In genomic region chr14:119980698-119981235, GRCm38 (mm10) we compare ENCODE assay signal across 14 mouse cellular contexts.
DNase-seq lines count a peak whose midpoint lies in the region; ATAC-seq lines count a peak whose summit lies in the region.
"Had no signal": no experiment of that assay in that cellular context is flagged by ENCODE, and none has a peak within 500 bp of the region (broad histone marks: within the 10 kb centered on the region; RNA-seq: fewer than 3 reads in every experiment).

No protein-coding gene starts in this region.

- 0 out of 2 replicates have a peak, but pooled peaks have one; percentile 51 for ATAC-seq in hindbrain, embryonic 11.5 days (ENCODE audit: low FRiP score)
- no peak for ATAC-seq in hindbrain, embryonic 13.5 days (ENCODE audit: low FRiP score)
- ATAC-seq in limb, embryonic 11.5 days (ENCODE audit: insufficient number of reproducible peaks, low FRiP score, low TSS enrichment, low read depth), result 0 out of 2 replicates have a peak, but pooled peaks have one; percentile 35
- peak; percentile 92 for ATAC-seq in forebrain, embryonic 15.5 days (replicated peaks)
- peak; percentile 51; the same call in 1 of the 2 replicates for ATAC-seq in midbrain, embryonic 16.5 days
- ATAC-seq: intestine, embryonic 16.5 days had no signal

- no peak overlapping the region for H3K4me3 ChIP-seq in hindbrain, embryonic 11.5 days (ENCODE audit: low read depth, low read length)
- no peak overlapping the region for H3K4me3 ChIP-seq in hindbrain, embryonic 13.5 days
- H3K4me3 ChIP-seq in limb, embryonic 11.5 days (ENCODE audit: low read depth, low read length), result no peak overlapping the region
- no peak overlapping the region for H3K4me3 ChIP-seq in limb, embryonic 10.5 days
- no peak overlapping the region for H3K4me3 ChIP-seq in forebrain, embryonic 15.5 days
- no peak overlapping the region for H3K4me3 ChIP-seq in midbrain, embryonic 16.5 days (ENCODE audit: low read depth, low read length)
- H3K4me3 ChIP-seq: embryonic facial prominence, embryonic 15.5 days; heart, embryonic 15.5 days; layer of hippocampus, adult 2 months; lung, embryonic 15.5 days had no signal

- no peaks in the 10 kb centered on the region for H3K4me1 ChIP-seq in hindbrain, embryonic 11.5 days (replicated peaks; ENCODE audit: control insufficient read depth, insufficient read depth, low read length)
- 0 out of 2 replicates have a peak, but pooled peaks cover 5% of the 10 kb centered on the region for H3K4me1 ChIP-seq in hindbrain, embryonic 13.5 days (replicated peaks)
- no peaks in the 10 kb centered on the region for H3K4me1 ChIP-seq in limb, embryonic 11.5 days (ENCODE audit: control insufficient read depth, insufficient read depth, low read length)
- H3K4me1 ChIP-seq in limb, embryonic 10.5 days, result peaks cover 5% of the 10 kb centered on the region; the same call in 1 of the 2 replicates
- H3K4me1 ChIP-seq in forebrain, embryonic 15.5 days, result 0 out of 2 replicates have a peak, but pooled peaks cover 4% of the 10 kb centered on the region
- H3K4me1 ChIP-seq in midbrain, embryonic 16.5 days (ENCODE audit: control insufficient read depth, insufficient read depth, low read length), result peaks cover 8% of the 10 kb centered on the region
- H3K4me1 ChIP-seq: embryonic facial prominence, embryonic 15.5 days; heart, embryonic 15.5 days; lung, embryonic 15.5 days had no signal

- H3K4me2 ChIP-seq in hindbrain, embryonic 11.5 days (replicated peaks; ENCODE audit: low read depth, low read length), result no peak overlapping the region
- H3K4me2 ChIP-seq in hindbrain, embryonic 13.5 days, result no peak overlapping the region
- H3K4me2 ChIP-seq in limb, embryonic 11.5 days (ENCODE audit: low read depth, severe bottlenecking), result no peak overlapping the region
- no peak overlapping the region for H3K4me2 ChIP-seq in forebrain, embryonic 15.5 days (replicated peaks)
- H3K4me2 ChIP-seq in midbrain, embryonic 16.5 days (ENCODE audit: low read length), result no peak overlapping the region
- H3K4me2 ChIP-seq: embryonic facial prominence, embryonic 15.5 days; heart, embryonic 15.5 days; lung, embryonic 15.5 days had no signal

- DNase-seq in hindbrain, embryonic 11.5 days (ENCODE audit: low spot score), result no peak
- DNase-seq in limb, embryonic 11.5 days (ENCODE audit: low spot score), result no peak
- no peak for DNase-seq in limb, embryonic 10.5 days (ENCODE audit: low spot score)
- DNase-seq in ovary, adult 18-20 months (ENCODE audit: low spot score), result no peak
- DNase-seq: adrenal gland, postnatal 25 days had no signal

- H3K36me3 ChIP-seq in hindbrain, embryonic 11.5 days (ENCODE audit: control insufficient read depth, insufficient read depth, low read length), result no peaks in the 10 kb centered on the region
- no peaks in the 10 kb centered on the region for H3K36me3 ChIP-seq in hindbrain, embryonic 13.5 days
- no peaks in the 10 kb centered on the region for H3K36me3 ChIP-seq in limb, embryonic 11.5 days (ENCODE audit: control insufficient read depth, insufficient read depth, low read length)
- H3K36me3 ChIP-seq in limb, embryonic 10.5 days, result no peaks in the 10 kb centered on the region
- no peaks in the 10 kb centered on the region for H3K36me3 ChIP-seq in forebrain, embryonic 15.5 days
- H3K36me3 ChIP-seq in midbrain, embryonic 16.5 days (ENCODE audit: control insufficient read depth, insufficient read depth, low read length), result no peaks in the 10 kb centered on the region
- H3K36me3 ChIP-seq: embryonic facial prominence, embryonic 15.5 days; G1E; heart, embryonic 15.5 days; lung, embryonic 15.5 days had no signal

- H3K9me3 ChIP-seq in hindbrain, embryonic 11.5 days (ENCODE audit: control insufficient read depth, low read length), result no peaks in the 10 kb centered on the region
- H3K9me3 ChIP-seq in hindbrain, embryonic 13.5 days, result 0 out of 2 replicates have a peak, but pooled peaks cover 8% of the 10 kb centered on the region
- no peaks in the 10 kb centered on the region for H3K9me3 ChIP-seq in limb, embryonic 11.5 days (ENCODE audit: control insufficient read depth, low read length)
- H3K9me3 ChIP-seq in limb, embryonic 10.5 days (replicated peaks), result no peaks in the 10 kb centered on the region
- H3K9me3 ChIP-seq in forebrain, embryonic 15.5 days, result no peaks in the 10 kb centered on the region
- peaks cover 6% of the 10 kb centered on the region; the same call in 1 of the 2 replicates for H3K9me3 ChIP-seq in midbrain, embryonic 16.5 days (replicated peaks; ENCODE audit: control insufficient read depth, low read length, poor library complexity, severe bottlenecking)
- H3K9me3 ChIP-seq: embryonic facial prominence, embryonic 15.5 days; heart, embryonic 15.5 days; lung, embryonic 15.5 days had no signal

- WGBS in hindbrain, embryonic 11.5 days, result 76% methylated on average over 6 of the region's 6 CpGs
- 77% methylated on average over 6 of the region's 6 CpGs for WGBS in hindbrain, embryonic 13.5 days
- 89% methylated on average over 6 of the region's 6 CpGs for WGBS in limb, embryonic 11.5 days
- 84% methylated on average over 6 of the region's 6 CpGs for WGBS in limb, embryonic 10.5 days
- WGBS in forebrain, embryonic 15.5 days, result 42% methylated on average over 6 of the region's 6 CpGs
- WGBS in midbrain, embryonic 16.5 days, result 31% methylated on average over 6 of the region's 6 CpGs

- no peak overlapping the region for H3K27ac ChIP-seq in hindbrain, embryonic 11.5 days (ENCODE audit: low read depth, low read length)
- no peak overlapping the region for H3K27ac ChIP-seq in hindbrain, embryonic 13.5 days
- H3K27ac ChIP-seq in limb, embryonic 11.5 days (replicated peaks; ENCODE audit: low read depth, low read length), result no peak overlapping the region
- no peak overlapping the region for H3K27ac ChIP-seq in limb, embryonic 10.5 days
- H3K27ac ChIP-seq in forebrain, embryonic 15.5 days (replicated peaks), result peak overlapping the region; percentile 62
- H3K27ac ChIP-seq in midbrain, embryonic 16.5 days (ENCODE audit: low read length), result no peak overlapping the region
- H3K27ac ChIP-seq: embryonic facial prominence, embryonic 15.5 days; heart, embryonic 15.5 days; layer of hippocampus, adult 2 months; lung, embryonic 15.5 days had no signal

- no peak overlapping the region for H3K9ac ChIP-seq in hindbrain, embryonic 11.5 days (ENCODE audit: low read depth, low read length)
- no peak overlapping the region for H3K9ac ChIP-seq in hindbrain, embryonic 13.5 days
- no peak overlapping the region for H3K9ac ChIP-seq in limb, embryonic 11.5 days (ENCODE audit: low read length)
- no peak overlapping the region for H3K9ac ChIP-seq in forebrain, embryonic 15.5 days (replicated peaks)
- H3K9ac ChIP-seq in midbrain, embryonic 16.5 days (ENCODE audit: low read depth, low read length), result no peak overlapping the region
- H3K9ac ChIP-seq: embryonic facial prominence, embryonic 15.5 days; heart, embryonic 15.5 days; lung, embryonic 15.5 days had no signal

- no peaks in the 10 kb centered on the region for H3K27me3 ChIP-seq in hindbrain, embryonic 11.5 days (ENCODE audit: control insufficient read depth, insufficient read depth, low read length)
- H3K27me3 ChIP-seq in hindbrain, embryonic 13.5 days, result no peaks in the 10 kb centered on the region
- no peaks in the 10 kb centered on the region for H3K27me3 ChIP-seq in limb, embryonic 11.5 days (ENCODE audit: control insufficient read depth, insufficient read depth, low read length)
- no peaks in the 10 kb centered on the region for H3K27me3 ChIP-seq in limb, embryonic 10.5 days (ENCODE audit: low read depth, poor library complexity, severe bottlenecking)
- no peaks in the 10 kb centered on the region for H3K27me3 ChIP-seq in forebrain, embryonic 15.5 days
- no peaks in the 10 kb centered on the region for H3K27me3 ChIP-seq in midbrain, embryonic 16.5 days (ENCODE audit: control insufficient read depth, insufficient read depth, low read depth, low read length)
- H3K27me3 ChIP-seq: embryonic facial prominence, embryonic 15.5 days; heart, embryonic 15.5 days; lung, embryonic 15.5 days had no signal
